Mouse (Mus musculus) kidney, adult 2 months (tissue): ENCODE measurements around the gene Cfap73. TPM values are rescaled to one million over a fixed set of nuclear protein-coding genes. Genes with fewer than 3 reads are reported as not detected.

Source experiments
- DNase-seq: peaks from one replicate; pipeline ENCODE4 v3.0.0; 2021
- H3K27ac ChIP-seq: fragments of 200-500 bp; 2 replicates; pipeline ENCODE4 v1.5.1; 2012; ENCODE audit warnings: low read depth, low read length, control low read depth, inconsistent platforms; ENCODE audit not compliant: insufficient read depth
- H3K27me3 ChIP-seq: fragments of 200-500 bp; replicated peaks from 2 replicates; pipeline ENCODE4 v1.6.1; 2012; ENCODE audit warnings: mild to moderate bottlenecking, moderate library complexity, low read length, inconsistent platforms; ENCODE audit not compliant: control insufficient read depth, insufficient read depth
- H3K36me3 ChIP-seq: fragments of 200-500 bp; 2 replicates; pipeline ENCODE4 v1.6.1; 2012; ENCODE audit warnings: mild to moderate bottlenecking, moderate library complexity, low read length, inconsistent platforms; ENCODE audit not compliant: control insufficient read depth, insufficient read depth
- H3K4me1 ChIP-seq: fragments of 200-500 bp; 2 replicates; pipeline ENCODE4 v1.6.1; 2011; ENCODE audit warnings: low read length; ENCODE audit not compliant: control insufficient read depth, insufficient read depth
- H3K4me3 ChIP-seq: fragments of 200-500 bp; 2 replicates; pipeline ENCODE4 v1.5.1; 2011; ENCODE audit warnings: mild to moderate bottlenecking, low read depth, low read length, control low read depth; ENCODE audit not compliant: insufficient read depth
- CTCF ChIP-seq: fragments of 200-500 bp; conservative IDR thresholded peaks from 2 replicates; pipeline ENCODE4 v1.5.1; 2011; ENCODE audit warnings: low read depth, mild to moderate bottlenecking, control low read depth, low read length, moderate library complexity, mixed read lengths; ENCODE audit not compliant: insufficient read depth, insufficient read length
- POLR2A ChIP-seq: fragments of 200-500 bp; IDR thresholded peaks from one replicate; pipeline ENCODE4 v1.6.1; 2011; ENCODE audit warnings: low read depth, low read length, control low read depth
- WGBS: fragments of 180-500 bp; shearing (Covaris S2); methylation state at CpG from one replicate; pipeline ENCODE4 v1.1.7; 2018; 5-methylcytosine and 5-hydroxymethylcytosine counted together
- polyA plus RNA-seq: library from polyadenylated mRNA; depleted of rRNA; stranded (reverse); fragments of >200 nt; gene quantifications from 2 replicates; pipeline ENCODE4 v1.2.3, GENCODE M21; 2012; rRNA removed

The Cfap73 gene
- polyA plus RNA-seq, 1 experiment, result not detected

DNA sequence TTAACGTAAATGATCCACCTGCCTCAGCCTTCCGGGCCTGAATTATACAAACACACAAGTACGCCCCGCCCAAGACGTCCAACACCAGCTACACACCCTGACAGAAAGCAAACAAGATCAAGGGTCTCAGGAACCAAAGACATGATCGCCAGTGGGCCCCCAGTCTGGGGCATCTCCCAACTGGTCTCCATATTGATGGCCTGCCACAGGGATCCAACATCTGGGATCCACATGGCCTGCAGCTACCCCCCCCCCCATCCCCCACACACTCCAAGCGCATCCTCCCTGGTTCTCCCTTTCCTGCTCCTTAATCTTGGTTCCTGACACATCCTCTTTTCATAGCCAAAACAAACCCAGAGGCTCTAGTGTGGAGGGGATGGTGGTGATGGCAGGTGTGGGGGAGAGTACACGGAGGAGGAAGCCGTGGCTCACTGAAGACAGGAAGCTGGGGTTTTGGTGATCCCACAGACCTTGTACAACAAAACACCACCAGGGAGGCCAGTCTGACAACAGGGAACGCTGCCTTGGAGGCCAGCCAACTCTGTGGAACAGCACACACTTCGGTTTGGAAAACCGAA is 55.4 kb downstream of the Cfap73 start:
- no peak for TF ChIP-seq CTCF
- TF ChIP-seq POLR2A, result no peak
- no peak overlapping the region for H3K4me3 ChIP-seq

More for the DNA sequence above, 55.4 kb downstream of the Cfap73 start:
- H3K27ac ChIP-seq, result no peak overlapping the region
- peak; percentile 83 for DNase-seq
- H3K27me3 ChIP-seq, result no peaks in the 10 kb centered on the region
- WGBS, result 29% methylated on average over 12 of the region's 12 CpGs
- peaks cover 3% of the 10 kb centered on the region for H3K36me3 ChIP-seq
- H3K4me1 ChIP-seq, result peaks cover 48% of the 10 kb centered on the region

Other genes with a start within 250 kb of the Cfap73 start
- not detected in 2 replicates for gene Lhx5, start 202.5 kb downstream of the Cfap73 start, polyA plus RNA-seq
- gene Sdsl, start 161.4 kb downstream of the Cfap73 start, polyA plus RNA-seq, result 9.9 and 10.0 TPM in 2 replicates
- not detected in 2 replicates for gene Sds, start 157.7 kb downstream of the Cfap73 start, polyA plus RNA-seq
- 48.1 and 49.3 TPM in 2 replicates for gene Plbd2, start 130.6 kb downstream of the Cfap73 start, polyA plus RNA-seq
- gene Slc8b1, start 123.1 kb downstream of the Cfap73 start, polyA plus RNA-seq, result 23.0 and 25.8 TPM in 2 replicates
- gene Tpcn1, start 45.6 kb downstream of the Cfap73 start, polyA plus RNA-seq, result 200 and 216 TPM in 2 replicates
- 2.1 and 2.5 TPM in 2 replicates for gene Iqcd, start 45.2 kb downstream of the Cfap73 start, polyA plus RNA-seq
- gene Rita1, start 21.6 kb downstream of the Cfap73 start, polyA plus RNA-seq, result 25.2 and 32.1 TPM in 2 replicates
- 29.3 and 31.6 TPM in 2 replicates for gene Ddx54, start 21.5 kb downstream of the Cfap73 start, polyA plus RNA-seq
- gene Rasal1, start 14.6 kb upstream of the Cfap73 start, polyA plus RNA-seq, result 2.3 and 3.4 TPM in 2 replicates
- 1.5 and 4.4 TPM in 2 replicates for gene Dtx1, start 77.7 kb upstream of the Cfap73 start, polyA plus RNA-seq
- 3.5 and 5.5 TPM in 2 replicates for gene Oas2, start 115.6 kb upstream of the Cfap73 start, polyA plus RNA-seq
- gene Oas3, start 143.4 kb upstream of the Cfap73 start, polyA plus RNA-seq, result 0.38 and 2.3 TPM in 2 replicates
- not detected in 2 replicates for gene Oas1e, start 161.3 kb upstream of the Cfap73 start, polyA plus RNA-seq
- gene Oas1c, start 178.3 kb upstream of the Cfap73 start, polyA plus RNA-seq, result 2.6 TPM in 2 replicates
- 0.08 and 0.19 TPM in 2 replicates for gene Oas1f, start 213.1 kb upstream of the Cfap73 start, polyA plus RNA-seq
- not detected in 2 replicates for gene Oas1h, start 227.2 kb upstream of the Cfap73 start, polyA plus RNA-seq